Mouse (Mus musculus): Measurements from ENCODE around the gene Ubr2. TPM values are rescaled to one million over a fixed set of nuclear protein-coding genes. Genes with fewer than 3 reads are reported as not detected.

Gene Ubr2
- polyA plus RNA-seq, 1 experiment from 2014 or later: 15.5 TPM

DNA sequence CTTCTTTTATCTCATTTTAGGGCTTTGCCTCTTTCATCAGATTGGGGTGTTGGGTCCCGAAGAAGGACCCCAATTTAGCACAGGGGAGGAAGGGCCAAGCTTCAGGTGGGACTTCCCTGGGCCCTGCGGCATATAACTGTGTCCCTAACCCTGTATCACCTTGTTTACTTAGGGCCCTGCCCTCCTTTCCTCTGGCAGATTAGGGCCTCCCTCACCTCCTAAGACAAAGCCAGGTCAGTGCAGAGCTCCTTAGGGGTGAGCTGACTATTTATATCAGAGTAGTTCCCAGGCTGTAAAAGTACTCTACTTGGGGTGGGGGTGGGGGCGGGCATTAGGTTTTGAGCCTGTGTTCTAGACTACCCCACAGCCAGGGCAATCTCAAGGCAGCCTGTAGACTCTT is 95.2 kb downstream of the Ubr2 start:
- H3K4me1 ChIP-seq (replicated peaks): no peaks in the 10 kb centered on the region

DNA sequence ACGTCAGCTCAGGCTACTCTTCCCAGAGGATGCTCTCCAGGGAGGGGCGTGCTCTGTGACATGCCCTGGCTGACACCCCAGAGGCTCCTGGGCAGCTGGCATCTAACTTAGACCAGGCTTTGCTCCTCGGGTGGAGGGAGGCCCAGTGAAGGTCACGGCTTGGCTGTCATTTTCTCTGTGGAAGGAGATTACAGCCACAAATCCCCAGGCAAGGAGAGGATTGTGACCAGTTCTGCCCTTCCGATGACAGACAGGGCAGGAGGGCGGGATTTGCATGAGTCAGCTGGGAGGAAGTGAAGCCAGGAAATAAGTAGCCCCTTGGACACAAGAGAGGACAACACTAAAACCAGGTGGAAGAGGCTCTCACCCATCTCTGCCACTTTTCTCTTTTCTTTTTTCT is 98.0 kb downstream of the Ubr2 start:
- Histone ChIP-seq H3K4me3 (no peak overlapping the region), H3K36me3 (no peaks in the 10 kb centered on the region), H3K4me1 (replicated peaks) (no peaks in the 10 kb centered on the region), H3K9ac (no peak overlapping the region), H3K9me3 (no peaks in the 10 kb centered on the region), H3K27me3 (no peaks in the 10 kb centered on the region), H3K27ac (replicated peaks) (no peak overlapping the region), H3K4me2 (no peak overlapping the region)
- no peak for ATAC-seq (ENCODE audit: low read depth)
- WGBS: 57% methylated on average over 6 of the region's 6 CpGs

More for the DNA sequence above, 95.2 kb downstream of the Ubr2 start:
- 60% methylated on average over 3 of the region's 3 CpGs for WGBS
- Histone ChIP-seq H3K9ac (no peak overlapping the region), H3K9me3 (no peaks in the 10 kb centered on the region), H3K27me3 (no peaks in the 10 kb centered on the region), H3K36me3 (no peaks in the 10 kb centered on the region), H3K4me2 (no peak overlapping the region), H3K4me3 (no peak overlapping the region), H3K27ac (replicated peaks) (no peak overlapping the region)
- ATAC-seq (ENCODE audit: low read depth): no peak

DNA sequence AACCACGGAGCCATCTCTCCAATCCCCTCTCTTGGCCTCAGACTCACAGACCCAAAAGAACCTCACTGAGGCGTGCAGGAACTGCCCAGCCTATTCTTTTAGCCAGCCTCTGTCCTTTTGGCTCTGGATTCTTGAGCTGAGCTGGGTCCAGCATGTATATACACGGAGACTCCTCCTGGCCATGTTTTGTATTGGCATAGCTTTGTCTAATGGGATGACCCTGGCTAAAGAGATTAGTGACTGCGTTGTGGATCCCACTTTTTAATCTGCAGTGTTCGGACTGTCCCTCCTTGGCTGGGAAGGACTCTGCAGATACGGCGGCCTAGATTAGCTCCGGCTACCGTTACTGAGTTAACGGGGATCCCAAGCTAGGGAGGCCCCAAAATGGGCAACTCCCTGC is 100.2 kb downstream of the Ubr2 start, which contains the start of gene Prph2:
Gene Prph2 (plus strand): TSS at position 274 of the 400 bp plus-strand sequence.
- no peaks in the 10 kb centered on the region for H3K9me3 ChIP-seq
- 91% methylated on average over 10 of the region's 10 CpGs for WGBS
- H3K4me1 ChIP-seq (replicated peaks): no peaks in the 10 kb centered on the region
- no peak within 1 kb of the TSS for H3K4me3 ChIP-seq
- no peak within 1 kb of the TSS for H3K9ac ChIP-seq
- no peak within 1 kb of the TSS for H3K4me2 ChIP-seq
- ATAC-seq (ENCODE audit: low read depth): no peak
- H3K27ac ChIP-seq (replicated peaks): no peak within 1 kb of the TSS
- no peaks in the 10 kb centered on the region for H3K27me3 ChIP-seq
- no peaks in the 10 kb centered on the region for H3K36me3 ChIP-seq

DNA sequence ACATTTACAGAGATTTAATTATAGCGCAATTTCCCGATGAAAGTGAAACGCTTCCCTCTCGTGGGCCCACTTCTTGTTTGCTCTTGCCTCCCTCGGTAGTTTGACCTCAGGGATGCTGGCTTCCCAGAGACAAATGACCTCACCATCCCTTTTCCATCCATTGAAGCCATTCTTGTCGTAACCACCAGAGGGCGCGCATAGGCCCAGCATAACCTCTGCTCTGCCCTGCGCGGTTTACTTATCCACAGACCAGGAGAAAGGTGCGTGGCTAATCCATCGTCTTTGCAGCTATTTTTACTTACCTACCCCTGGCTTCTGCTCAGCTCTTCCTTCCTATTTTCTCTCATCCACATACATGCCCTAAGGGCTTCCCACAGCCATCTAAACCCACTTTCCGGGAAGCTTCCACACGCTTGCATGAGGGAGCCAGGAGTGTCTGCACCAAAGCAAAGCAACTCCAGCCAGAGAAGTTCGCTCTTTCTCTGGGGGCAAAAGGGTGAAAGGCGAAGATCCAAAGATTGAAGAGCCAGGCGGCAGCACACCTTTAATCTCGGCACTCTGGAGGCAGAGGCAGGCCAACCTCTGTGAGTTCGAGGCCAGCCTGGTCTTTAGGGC is 106.4 kb downstream of the Ubr2 start:
- Histone ChIP-seq H3K4me1 (replicated peaks) (no peaks in the 10 kb centered on the region), H3K27me3 (no peaks in the 10 kb centered on the region), H3K36me3 (no peaks in the 10 kb centered on the region), H3K9ac (no peak overlapping the region), H3K27ac (replicated peaks) (no peak overlapping the region), H3K9me3 (no peaks in the 10 kb centered on the region), H3K4me2 (peak overlapping the region; percentile 19; the same call in 1 of the 2 replicates), H3K4me3 (no peak overlapping the region)
- 22% methylated on average over 19 of the region's 19 CpGs for WGBS
- ATAC-seq (ENCODE audit: low read depth): peak; percentile 79

DNA sequence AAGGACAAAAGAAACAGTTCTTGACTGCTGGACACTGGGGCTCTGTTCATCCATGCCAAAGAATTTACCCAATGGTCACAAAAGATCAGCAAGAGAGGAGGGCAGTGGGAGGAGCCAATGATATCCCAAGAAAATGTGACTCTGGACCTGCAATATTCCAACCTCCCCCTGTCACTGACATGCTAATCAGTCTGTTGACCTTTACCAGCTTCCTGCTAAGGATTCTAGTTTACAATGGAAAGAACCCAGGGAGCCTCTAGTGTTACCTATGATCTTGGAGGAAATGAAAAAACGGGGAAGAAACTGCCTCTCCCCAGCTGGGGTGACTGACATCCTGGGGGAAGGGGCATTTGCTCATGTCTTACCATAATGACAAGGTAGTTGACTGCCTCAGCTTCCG is 109.4 kb downstream of the Ubr2 start:
- H3K27ac ChIP-seq (replicated peaks): no peak overlapping the region
- H3K36me3 ChIP-seq: no peaks in the 10 kb centered on the region
- no peak overlapping the region for H3K4me3 ChIP-seq
- H3K27me3 ChIP-seq: no peaks in the 10 kb centered on the region
- 59% methylated on average over 2 of the region's 2 CpGs for WGBS
- no peaks in the 10 kb centered on the region; the same call in 1 of the 2 replicates for H3K4me1 ChIP-seq (replicated peaks)
- no peak overlapping the region for H3K4me2 ChIP-seq
- H3K9ac ChIP-seq: no peak overlapping the region
- no peaks in the 10 kb centered on the region for H3K9me3 ChIP-seq
- no peak for ATAC-seq (ENCODE audit: low read depth)

DNA sequence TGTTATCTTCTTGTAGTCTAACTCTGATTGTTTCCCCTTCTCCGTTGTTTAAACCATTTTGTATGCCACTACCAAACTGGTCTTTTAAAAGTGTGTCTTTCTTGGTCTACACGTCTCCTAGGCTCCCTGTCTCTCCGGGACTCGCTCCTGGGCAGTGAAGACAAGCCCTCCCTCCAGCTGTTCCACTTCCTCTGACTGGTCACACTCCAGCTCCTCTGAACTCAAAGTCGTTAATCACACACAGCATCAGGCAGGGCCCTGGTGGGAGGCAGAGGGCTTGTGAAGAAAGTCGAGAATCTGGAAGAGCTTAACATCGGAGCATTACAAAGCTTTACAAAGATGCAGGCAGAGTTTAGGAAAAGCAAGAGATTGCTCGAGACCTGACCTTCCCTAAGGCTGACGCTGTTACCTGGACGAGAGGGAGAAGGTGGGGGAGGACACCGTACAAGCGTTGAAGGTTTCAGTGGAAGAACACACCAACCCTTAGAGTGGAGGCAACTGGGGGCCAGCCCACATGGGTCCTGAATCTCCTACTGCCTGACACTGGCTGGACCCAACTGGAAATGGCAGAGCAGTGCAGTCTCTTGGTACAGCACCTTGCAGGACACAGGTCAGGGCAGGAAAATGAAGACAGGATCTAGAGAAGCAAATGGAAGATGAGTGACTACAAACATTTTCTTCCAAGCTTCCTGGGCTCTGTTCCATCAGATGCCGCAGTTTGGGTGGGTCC is 113.0 kb downstream of the Ubr2 start:
- 55% methylated on average over 13 of the region's 13 CpGs for WGBS
- no peak overlapping the region for H3K9ac ChIP-seq

DNA sequence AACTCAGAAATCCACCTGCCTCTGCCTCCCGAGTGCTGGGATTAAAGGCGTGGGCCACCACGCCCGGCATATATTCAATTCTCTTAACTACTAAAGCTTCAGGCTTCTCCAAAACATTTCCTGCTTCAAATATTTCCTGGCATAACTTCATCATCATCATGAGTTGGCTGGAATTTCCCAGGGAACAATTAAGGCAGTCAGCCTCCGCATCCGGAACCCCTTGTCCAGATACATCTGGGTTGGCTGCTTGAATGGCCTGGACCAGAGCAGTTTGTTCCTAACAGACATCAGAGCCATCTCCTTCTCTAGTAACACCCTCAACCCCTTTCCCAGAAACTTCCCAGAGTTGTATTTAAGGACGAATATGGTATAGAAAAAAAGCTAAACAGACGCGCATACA is 114.9 kb downstream of the Ubr2 start:
- no peak overlapping the region for H3K27ac ChIP-seq (replicated peaks)
- peaks cover 28% of the 10 kb centered on the region for H3K4me1 ChIP-seq (replicated peaks)
- no peaks in the 10 kb centered on the region for H3K9me3 ChIP-seq
- no peak overlapping the region for H3K4me3 ChIP-seq
- H3K4me2 ChIP-seq: no peak overlapping the region
- 0 out of 2 replicates have a peak, but pooled peaks cover 9% of the 10 kb centered on the region for H3K36me3 ChIP-seq
- ATAC-seq (ENCODE audit: low read depth): no peak
- WGBS: 93% methylated on average over 9 of the region's 9 CpGs
- no peaks in the 10 kb centered on the region for H3K27me3 ChIP-seq
- no peak overlapping the region for H3K9ac ChIP-seq

More for the DNA sequence above, 113.0 kb downstream of the Ubr2 start:
- Histone ChIP-seq H3K27me3 (no peaks in the 10 kb centered on the region), H3K9me3 (no peaks in the 10 kb centered on the region), H3K4me3 (no peak overlapping the region), H3K27ac (replicated peaks) (no peak overlapping the region), H3K4me2 (no peak overlapping the region), H3K36me3 (0 out of 2 replicates have a peak, but pooled peaks cover 5% of the 10 kb centered on the region), H3K4me1 (replicated peaks) (peaks cover 17% of the 10 kb centered on the region)
- peak; percentile 38; the same call in 1 of the 2 replicates for ATAC-seq (ENCODE audit: low read depth)

DNA sequence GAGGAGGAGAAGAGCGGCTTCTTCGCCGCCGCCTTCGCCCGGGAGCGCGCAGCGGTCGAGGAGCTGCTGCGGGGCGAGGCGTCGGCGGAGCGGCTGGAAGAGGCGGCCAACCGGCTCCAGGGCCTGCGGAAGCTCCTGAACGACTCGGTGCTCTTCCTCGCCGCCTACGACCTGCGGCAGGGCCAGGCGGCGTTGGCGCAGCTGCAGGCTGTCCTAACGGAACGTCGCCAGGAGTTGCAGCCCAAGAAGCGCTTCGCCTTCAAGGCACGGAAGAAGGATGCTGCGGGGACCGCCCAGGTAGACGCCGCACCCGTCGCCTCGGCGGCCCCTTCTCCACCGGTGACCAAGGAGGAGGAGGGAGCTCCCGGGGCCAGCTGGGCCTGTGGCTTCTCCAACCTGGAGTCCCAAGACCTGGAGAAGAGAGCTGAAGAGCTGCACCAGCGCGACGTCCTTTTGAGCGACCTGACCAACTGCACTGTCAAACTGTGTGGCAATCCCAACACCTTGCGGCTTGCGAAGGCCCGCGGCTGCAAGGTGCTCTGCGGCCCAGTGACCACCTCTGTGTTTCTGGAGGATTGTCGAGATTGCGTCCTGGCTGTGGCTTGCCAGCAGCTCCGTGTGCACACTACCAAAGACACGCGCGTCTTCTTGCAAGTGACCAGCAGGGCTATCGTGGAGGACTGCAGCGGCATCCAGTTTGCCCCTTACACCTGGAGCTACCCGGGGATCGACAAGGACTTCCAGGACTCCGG is 119.3 kb downstream of the Ubr2 start:
- H3K27ac ChIP-seq (replicated peaks): peak overlapping the region; percentile 93
- no peak; the same call in 1 of the 2 replicates for ATAC-seq (ENCODE audit: low read depth)
- H3K4me1 ChIP-seq (replicated peaks): peaks cover 37% of the 10 kb centered on the region
- H3K9me3 ChIP-seq: no peaks in the 10 kb centered on the region
- 1% methylated on average over 64 of the region's 64 CpGs for WGBS
- peak overlapping the region; percentile 97 for H3K9ac ChIP-seq
- H3K36me3 ChIP-seq: 0 out of 2 replicates have a peak, but pooled peaks cover 9% of the 10 kb centered on the region
- no peaks in the 10 kb centered on the region for H3K27me3 ChIP-seq
- peak overlapping the region; percentile 93 for H3K4me2 ChIP-seq
- peak overlapping the region; percentile 98 for H3K4me3 ChIP-seq

DNA sequence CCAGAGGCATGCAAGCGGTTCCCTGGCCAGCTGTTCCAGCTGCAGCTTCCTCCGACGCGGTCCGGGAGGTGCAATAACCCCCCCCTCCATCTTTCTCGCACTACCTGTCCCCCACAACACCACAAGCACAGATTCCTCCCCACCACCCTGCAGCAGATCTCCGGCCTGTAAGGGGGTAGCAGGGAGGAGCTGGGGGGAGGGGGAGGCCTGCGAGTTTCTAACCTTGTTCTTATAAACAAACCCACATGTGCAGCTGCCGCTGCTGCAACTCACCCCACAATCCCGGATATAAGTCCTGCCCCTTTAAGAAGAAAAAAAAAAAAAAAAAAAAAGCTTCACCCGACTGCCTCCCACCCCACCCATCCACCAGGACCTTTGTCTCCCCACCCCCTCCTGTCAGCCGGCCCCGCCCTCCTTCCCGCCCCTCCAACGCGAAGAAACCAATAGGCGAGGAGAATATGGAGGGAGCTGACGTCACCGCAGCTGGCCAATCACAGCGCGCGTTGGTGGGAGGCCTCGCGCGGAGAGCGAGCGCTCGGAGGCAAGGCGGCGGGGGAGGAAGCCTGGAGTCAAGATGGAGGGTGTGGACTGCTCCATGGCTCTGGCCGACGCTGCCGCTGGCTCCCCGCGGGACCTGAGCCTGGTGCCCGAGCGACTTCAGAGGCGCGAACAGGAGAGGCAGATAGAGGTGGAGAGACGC is 120.1 kb downstream of the Ubr2 start, which contains the start of gene Tbcc:
Gene Tbcc (plus strand): TSS at position 569 of the 700 bp plus-strand sequence.
- Histone ChIP-seq H3K4me2 (peak within 1 kb of the TSS; percentile 93), H3K4me1 (replicated peaks) (peaks cover 37% of the 10 kb centered on the region), H3K9ac (peak within 1 kb of the TSS; percentile 97), H3K4me3 (peak within 1 kb of the TSS; percentile 98), H3K27me3 (no peaks in the 10 kb centered on the region), H3K27ac (replicated peaks) (peak within 1 kb of the TSS; percentile 99), H3K36me3 (0 out of 2 replicates have a peak, but pooled peaks cover 9% of the 10 kb centered on the region), H3K9me3 (no peaks in the 10 kb centered on the region)
- under 1% methylated on average over 40 of the region's 40 CpGs for WGBS
- peak; percentile 92 for ATAC-seq (ENCODE audit: low read depth)

DNA sequence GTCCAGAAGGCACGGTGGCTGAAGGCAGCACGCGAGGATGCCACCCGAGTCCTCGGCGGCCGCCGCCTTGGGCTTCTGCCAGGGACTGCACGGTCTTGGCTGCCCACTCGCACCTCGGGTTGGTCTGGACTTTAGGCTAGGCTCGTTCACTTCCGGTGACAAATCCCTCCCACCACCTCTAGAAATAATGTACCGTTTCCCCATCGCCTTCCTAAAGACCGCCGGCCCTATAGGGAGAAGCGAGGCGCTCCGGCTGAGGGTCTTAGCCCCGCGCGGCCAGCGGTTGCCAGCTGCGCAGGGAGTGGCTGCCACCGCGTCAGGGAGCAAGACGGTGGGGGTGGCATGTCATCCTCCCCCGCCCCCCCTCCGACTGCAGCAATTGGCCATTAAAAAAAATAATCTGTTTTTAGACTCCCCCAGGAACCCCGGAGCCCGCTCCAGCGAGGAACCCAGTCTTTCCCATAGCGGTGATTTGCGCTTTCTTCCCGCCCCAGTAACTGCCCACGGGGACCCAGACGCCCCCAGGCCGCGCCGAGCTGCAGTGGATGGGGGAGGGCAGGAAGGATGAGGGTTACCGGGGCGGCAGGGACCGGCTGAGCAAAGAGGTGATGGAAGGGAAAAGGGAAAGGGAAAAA is 120.8 kb downstream of the Ubr2 start:
- no peaks in the 10 kb centered on the region for H3K9me3 ChIP-seq
- peaks cover 37% of the 10 kb centered on the region for H3K4me1 ChIP-seq (replicated peaks)
- peak; percentile 68 for ATAC-seq (ENCODE audit: low read depth)
- H3K27me3 ChIP-seq: no peaks in the 10 kb centered on the region
- H3K4me3 ChIP-seq: peak overlapping the region; percentile 98
- under 1% methylated on average over 44 of the region's 44 CpGs for WGBS
- H3K27ac ChIP-seq (replicated peaks): peak overlapping the region; percentile 99
- H3K36me3 ChIP-seq: 0 out of 2 replicates have a peak, but pooled peaks cover 9% of the 10 kb centered on the region
- peak overlapping the region; percentile 71 for H3K4me2 ChIP-seq
- peak overlapping the region; percentile 84 for H3K9ac ChIP-seq
